Mouse (Mus musculus) spleen, adult 18-20 months (tissue): ENCODE measurements at regions not wholly inside any gene's neighbourhood (a gene's known extent, or its start where the extent isn't known, plus 50 kb on each side); places are given as distances from the start of the nearest gene placed in this dataset.
A peak's percentile ranks its signal among the peaks of the same experiment; 100 is the strongest.

ENCODE experiments used
- DNase-seq, 2 experiments: peaks; one replicate each; pipeline ENCODE4 v3.0.0; 2022; ENCODE audit warnings: mixed read lengths in 2 of 2

GRCm38 (mm10) chr3:149311576-149311975 is 321.2 kb upstream of the Adgrl2 start:
- no peak for DNase-seq

GRCm38 (mm10) chr3:149306709-149307108 is 316.4 kb upstream of the Adgrl2 start:
- DNase-seq, result no peak

GRCm38 (mm10) chr3:149306291-149306690 is 315.9 kb upstream of the Adgrl2 start:
- no peak for DNase-seq

GRCm38 (mm10) chr3:149305440-149305839 is 315.1 kb upstream of the Adgrl2 start:
- no peak for DNase-seq

GRCm38 (mm10) chr3:149305011-149305413 is 314.7 kb upstream of the Adgrl2 start:
- no peak for DNase-seq

GRCm38 (mm10) chr3:149303418-149303817 is 313.1 kb upstream of the Adgrl2 start:
- DNase-seq, result no peak

GRCm38 (mm10) chr3:149300002-149300401 is 309.6 kb upstream of the Adgrl2 start:
- no peak for DNase-seq

GRCm38 (mm10) chr3:149296419-149296962 is 306.1 kb upstream of the Adgrl2 start:
- DNase-seq, result no peak

GRCm38 (mm10) chr3:149295942-149296341 is 305.6 kb upstream of the Adgrl2 start:
- DNase-seq, result no peak

GRCm38 (mm10) chr3:149295257-149295831 is 305.0 kb upstream of the Adgrl2 start:
- DNase-seq, result no peak

- no peak for DNase-seq
Observed at GRCm38 (mm10) chr3:149294445-149294844, 304.1 kb upstream of the Adgrl2 start.

- DNase-seq, result no peak
Observed at GRCm38 (mm10) chr3:149292459-149292858, 302.1 kb upstream of the Adgrl2 start.

- no peak for DNase-seq
Observed at GRCm38 (mm10) chr3:149291473-149291872, 301.1 kb upstream of the Adgrl2 start.

GRCm38 (mm10) chr3:149290228-149290627 is 299.9 kb upstream of the Adgrl2 start:
- no peak for DNase-seq

- DNase-seq, result no peak
Observed at GRCm38 (mm10) chr3:149287080-149287479, 296.7 kb upstream of the Adgrl2 start.

- no peak for DNase-seq
Observed at GRCm38 (mm10) chr3:149284976-149285375, 294.6 kb upstream of the Adgrl2 start.

GRCm38 (mm10) chr3:149280807-149281789 is 290.7 kb upstream of the Adgrl2 start:
- DNase-seq, result peak in 1 of 2 experiments; percentile 4

GRCm38 (mm10) chr3:149279338-149279737 is 289.0 kb upstream of the Adgrl2 start:
- no peak for DNase-seq

GRCm38 (mm10) chr3:149277812-149278211 is 287.5 kb upstream of the Adgrl2 start:
- no peak for DNase-seq

- no peak for DNase-seq
Observed at GRCm38 (mm10) chr3:149275478-149276132, 285.2 kb upstream of the Adgrl2 start.

GRCm38 (mm10) chr3:149274987-149275386 is 284.6 kb upstream of the Adgrl2 start:
- DNase-seq, result no peak

- no peak for DNase-seq
Observed at GRCm38 (mm10) chr3:149273993-149274692, 283.8 kb upstream of the Adgrl2 start.

- DNase-seq, result no peak
Observed at GRCm38 (mm10) chr3:149270459-149270858, 280.1 kb upstream of the Adgrl2 start.
